Mouse (Mus musculus) erythroblast, adult 5-6 weeks (primary cell): Measurements from ENCODE around the gene Gm16867. TPM values are rescaled to one million over a fixed set of nuclear protein-coding genes. Genes with fewer than 3 reads are reported as not detected.
"Not testable (repeated sequence)": the region's sequence is repeated elsewhere in the genome, so short reads cannot be mapped to it uniquely, and the experiment has no call there.

ENCODE experiments used
- ATAC-seq: replicated peaks from 2 replicates; pipeline ENCODE4 v1.8.0; 2016; ENCODE audit warnings: moderate number of reproducible peaks, mild to moderate bottlenecking, moderate TSS enrichment, inconsistent platforms; ENCODE audit not compliant: poor library complexity, low FRiP score, severe bottlenecking
- total RNA-seq, 2 experiments: library from RNA; stranded (forward) in 1 of 2; stranded (reverse) in 1 of 2; fragments of 150-400 nt in 1 of 2; fragments of 200-764, 138-1000 nt in 1 of 2; gene quantifications; 2 replicates each; pipeline versions ENCODE4 v1.2.3 to v1.2.4; 2015 to 2017; ENCODE audit warnings: low replicate concordance in 2 of 2

Gm16867 gene
- total RNA-seq (2015; ENCODE audit: low replicate concordance) = 200 and 335 TPM in 2 replicates
- 490 and 566 TPM in 2 replicates for total RNA-seq (2017; ENCODE audit: low replicate concordance)

GRCm38 (mm10) chr14:69503174-69503573, at the start of gene Gm16867:
Gm16867 (minus strand) TSS chr14:69503362.
- peak; percentile 80 for ATAC-seq

GRCm38 (mm10) chr14:69547310-69547709, 44.1 kb upstream of the Gm16867 start:
- ATAC-seq = not testable (repeated sequence)

DNA sequence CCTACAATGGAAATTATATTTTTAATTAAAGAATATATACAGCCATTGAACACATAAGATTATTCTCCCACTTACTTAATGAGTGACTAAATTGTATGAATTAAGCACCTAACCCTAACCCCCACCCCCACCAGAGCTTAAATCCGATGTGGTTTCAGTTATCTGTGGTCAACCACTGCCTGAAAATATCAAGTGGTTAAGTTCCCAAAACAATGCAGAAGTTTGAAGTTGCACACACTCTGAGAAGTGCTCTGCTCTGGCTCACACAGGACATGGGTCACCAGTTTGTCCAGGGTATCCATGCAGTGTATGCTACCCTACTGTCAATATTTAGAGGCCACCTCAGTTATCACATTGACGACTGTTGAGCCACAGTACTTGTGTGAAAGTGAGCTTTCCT, 41.9 kb upstream of the Gm16867 start:
- ATAC-seq = not testable (repeated sequence)

DNA sequence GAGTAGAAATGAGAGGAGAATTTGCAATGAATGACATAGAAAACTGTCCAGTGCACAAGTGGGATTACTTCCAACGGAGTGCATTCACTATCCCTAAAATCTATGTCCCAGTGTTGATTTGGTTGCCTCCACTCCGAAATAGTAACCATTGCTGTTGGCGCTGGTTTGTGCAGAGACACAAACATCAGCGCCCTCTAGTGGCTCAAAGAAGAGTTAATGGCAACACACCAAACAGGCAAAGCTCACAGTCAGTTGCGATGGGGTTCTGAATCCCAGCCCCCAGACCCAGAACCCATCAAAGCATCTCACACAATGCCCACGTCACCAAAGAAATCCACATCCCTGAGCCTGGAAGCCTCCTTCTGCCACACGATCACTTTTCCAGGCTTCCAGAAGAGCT, 40.9 kb upstream of the Gm16867 start:
- peak; percentile 42; the same call in 1 of the 2 replicates for ATAC-seq

DNA sequence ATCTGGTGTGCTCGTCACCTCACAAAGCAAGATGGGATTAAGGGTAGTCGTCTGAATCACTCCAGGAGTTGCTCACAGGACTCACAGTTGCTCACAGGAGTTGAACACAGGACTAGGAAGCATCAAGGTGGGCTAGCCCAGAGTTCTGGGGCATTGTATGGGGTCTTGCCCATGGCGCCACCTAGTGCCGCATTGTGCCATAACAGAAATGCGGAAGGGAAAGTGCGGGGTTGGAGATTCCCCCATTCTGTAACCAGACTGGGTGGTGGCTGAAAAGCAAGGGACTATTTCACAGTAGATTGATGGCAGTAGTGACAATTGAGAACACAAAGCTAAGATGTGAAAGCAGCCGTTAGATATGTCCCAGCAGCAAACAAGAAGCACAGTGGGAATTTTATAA, 39.5 kb upstream of the Gm16867 start:
- ATAC-seq = peak; percentile 36

GRCm38 (mm10) chr14:69540113-69540512, 37.0 kb upstream of the Gm16867 start:
- ATAC-seq = peak; percentile 69

DNA sequence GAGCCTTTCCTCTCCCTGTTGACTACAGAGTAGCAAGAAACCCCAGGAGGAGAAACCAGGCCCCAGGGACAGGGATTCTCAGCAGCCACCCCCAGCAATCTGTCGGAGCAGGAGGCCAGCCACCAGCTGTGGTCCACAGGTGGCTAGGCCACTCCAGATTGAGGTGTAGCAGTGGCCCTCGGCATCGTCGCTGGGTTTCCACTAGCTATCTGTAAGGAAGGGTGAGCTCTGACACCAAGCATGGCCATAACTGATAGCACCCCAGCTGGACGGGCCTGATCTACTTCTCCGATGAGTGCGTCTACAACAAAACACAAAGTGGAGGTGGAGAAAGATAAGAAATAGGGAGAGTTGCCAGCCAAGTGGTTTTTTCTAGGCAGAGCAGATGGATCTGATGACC, 33.4 kb upstream of the Gm16867 start:
- ATAC-seq = peak; percentile 76

DNA sequence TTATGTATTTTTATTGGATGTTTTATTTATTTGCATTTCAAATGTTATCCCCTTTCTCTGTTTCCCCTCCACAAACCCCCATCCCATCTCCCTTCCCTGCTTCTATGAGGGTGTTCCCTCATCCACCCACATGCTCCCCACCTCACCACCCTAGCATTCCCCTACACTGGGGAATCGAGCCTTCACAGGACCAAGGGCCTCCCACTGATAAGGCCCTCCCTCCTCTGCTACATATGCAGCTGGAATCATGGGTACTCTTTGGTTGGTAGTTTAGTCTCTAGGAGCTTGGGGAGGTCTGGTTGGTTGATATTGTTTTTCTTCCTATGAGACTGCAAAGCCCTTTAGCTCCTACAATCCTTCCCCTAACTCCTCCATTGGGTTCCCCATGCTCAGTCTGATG, 23.0 kb upstream of the Gm16867 start:
- ATAC-seq = peak; percentile 50

DNA sequence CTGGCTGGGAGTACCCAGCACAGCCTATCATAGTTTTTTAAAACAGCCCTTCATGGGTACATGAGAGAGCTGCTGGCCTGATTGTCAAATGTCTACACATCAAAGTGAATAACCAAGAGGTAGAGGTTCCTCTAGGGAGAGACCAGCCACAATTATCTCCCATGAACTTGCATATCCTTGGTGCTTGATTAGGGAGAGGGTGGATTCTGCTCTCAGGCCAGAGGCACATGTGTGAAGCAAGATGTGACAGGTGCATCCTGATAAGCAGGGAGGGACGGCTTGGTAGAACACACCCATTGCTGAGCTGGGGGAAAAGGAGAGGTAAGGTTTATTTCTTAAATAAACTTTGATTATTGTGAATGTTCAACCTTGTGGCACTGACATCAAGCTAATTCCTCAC, 19.8 kb upstream of the Gm16867 start:
- ATAC-seq = peak; percentile 86

DNA sequence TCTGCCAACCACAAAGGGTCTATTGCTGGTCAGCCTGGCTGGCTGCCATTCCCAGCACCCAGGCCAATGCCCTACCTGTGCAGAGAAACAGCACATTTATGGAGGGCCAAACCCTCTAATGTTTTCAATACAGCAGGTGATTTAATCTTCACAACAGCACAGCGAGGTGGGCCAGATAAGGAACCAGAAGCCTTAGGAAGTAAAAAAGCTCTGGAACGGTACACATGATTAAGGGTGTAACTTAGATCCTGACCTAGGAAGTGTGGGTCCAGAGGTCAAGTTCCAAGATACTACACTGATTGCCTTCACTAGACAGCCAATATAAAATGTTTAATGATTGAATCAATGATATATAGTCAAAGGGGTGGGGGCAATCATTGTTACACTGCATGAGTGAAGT, 17.6 kb upstream of the Gm16867 start:
- not testable (repeated sequence) for ATAC-seq

DNA sequence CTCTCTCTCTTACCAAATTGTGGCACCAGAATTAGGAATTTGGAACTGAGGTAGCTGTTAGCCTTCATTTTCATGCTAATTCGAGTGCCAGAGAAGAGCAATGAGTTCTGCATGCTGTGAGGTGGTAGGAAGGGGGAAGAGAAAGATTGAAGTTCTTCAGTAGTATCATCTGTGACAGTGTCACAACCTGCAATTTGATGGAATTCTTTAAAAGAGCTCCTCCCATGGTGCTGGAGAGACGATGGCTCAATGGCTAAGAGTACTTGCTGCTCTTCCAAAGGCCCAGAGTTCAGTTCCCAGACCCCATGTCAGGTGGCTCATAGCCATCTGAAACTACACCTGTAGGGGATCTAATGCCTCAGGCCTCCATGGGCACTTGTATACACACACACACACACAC, 9.3 kb upstream of the Gm16867 start, which contains the start of gene Gm27179:
Gm27179 (minus strand) TSS at position 101 of the 400 bp plus-strand sequence.
- not testable (repeated sequence) for ATAC-seq

GRCm38 (mm10) chr14:69507000-69507399, 3.8 kb upstream of the Gm16867 start:
- not testable (repeated sequence) for ATAC-seq

- not testable (repeated sequence) for ATAC-seq
Measured at GRCm38 (mm10) chr14:69502440-69503150, 567 bp downstream of the Gm16867 start.

DNA sequence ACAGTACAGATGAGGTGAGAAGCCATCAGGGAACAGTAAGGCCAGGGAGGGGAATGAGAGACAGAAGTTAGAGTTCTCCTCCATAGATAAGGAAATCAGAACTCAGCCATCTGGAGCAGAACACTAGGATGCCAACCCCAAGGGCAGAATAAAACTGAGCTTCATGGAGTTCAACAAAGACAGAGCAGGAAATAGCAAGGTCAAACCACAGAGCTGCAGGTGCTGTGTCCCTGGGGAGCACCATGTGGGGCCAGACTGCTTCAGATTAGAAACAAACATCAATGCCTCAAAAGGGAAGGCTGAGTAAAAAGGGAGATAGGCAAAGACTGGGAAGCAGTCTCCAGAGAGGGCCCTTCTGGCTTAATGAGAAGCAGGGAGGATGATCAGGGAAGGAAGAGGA, 6.9 kb downstream of the Gm16867 start:
- peak; percentile 6 for ATAC-seq

DNA sequence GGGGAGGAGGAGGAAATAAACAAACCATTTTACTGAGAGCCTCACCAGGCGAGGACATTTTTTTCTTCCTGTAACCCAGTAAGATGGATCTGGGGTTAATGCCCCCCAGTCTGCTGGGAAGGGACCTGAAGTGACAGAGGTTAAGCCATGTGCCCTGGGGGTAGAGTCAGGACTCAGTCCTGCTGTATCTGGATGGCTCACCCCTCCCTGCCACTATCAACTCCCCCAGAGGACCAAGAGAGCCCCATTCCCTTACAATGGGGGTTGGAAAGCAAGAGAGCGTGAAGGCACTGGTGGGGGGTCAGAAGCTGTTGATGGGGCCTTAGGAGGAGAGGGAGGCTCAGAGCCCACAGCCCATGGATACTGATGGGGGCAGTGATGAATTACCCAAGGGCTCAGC, 8.2 kb downstream of the Gm16867 start:
- not testable (repeated sequence) for ATAC-seq

- peak; percentile 64 for ATAC-seq
Measured at GRCm38 (mm10) chr14:69494522-69494921, 8.6 kb downstream of the Gm16867 start.

GRCm38 (mm10) chr14:69488001-69488400, 15.2 kb downstream of the Gm16867 start:
- ATAC-seq = not testable (repeated sequence)

GRCm38 (mm10) chr14:69485466-69486135, 17.6 kb downstream of the Gm16867 start:
- ATAC-seq = peak; percentile 68

DNA sequence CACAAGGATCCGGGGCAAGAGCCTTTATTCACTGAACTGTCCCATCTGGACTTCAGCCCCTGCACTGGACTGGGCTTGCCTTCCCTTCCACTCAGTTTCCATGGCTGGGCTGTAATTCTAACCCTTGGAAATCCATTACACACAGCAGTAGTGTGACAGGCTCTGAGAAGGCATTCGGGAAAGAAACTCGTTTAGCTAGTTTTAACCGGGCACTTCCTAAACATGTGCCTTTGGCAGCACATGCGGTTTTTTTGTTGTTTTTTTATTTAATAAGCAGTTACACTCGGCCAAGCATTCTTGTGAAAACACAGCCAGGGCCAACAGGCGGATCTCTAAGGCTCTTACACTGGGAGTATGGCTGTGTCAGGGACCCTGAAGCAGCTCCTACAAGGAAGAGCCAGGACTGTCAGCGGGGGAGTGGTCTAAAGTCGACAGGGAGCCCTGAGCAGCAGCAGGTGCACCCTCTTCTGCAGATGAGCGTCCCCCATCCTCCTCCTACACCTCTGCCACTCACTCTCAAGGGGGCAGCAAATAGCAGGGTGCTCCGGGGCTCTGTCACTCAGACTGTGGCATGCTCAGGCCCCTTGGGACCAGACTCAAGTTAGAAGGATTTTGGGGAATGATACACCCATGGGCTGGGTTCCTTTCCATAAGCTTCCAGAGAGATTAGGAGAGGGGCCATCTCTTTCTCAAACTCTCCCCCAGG, 29.1 kb downstream of the Gm16867 start:
- ATAC-seq = not testable (repeated sequence)

DNA sequence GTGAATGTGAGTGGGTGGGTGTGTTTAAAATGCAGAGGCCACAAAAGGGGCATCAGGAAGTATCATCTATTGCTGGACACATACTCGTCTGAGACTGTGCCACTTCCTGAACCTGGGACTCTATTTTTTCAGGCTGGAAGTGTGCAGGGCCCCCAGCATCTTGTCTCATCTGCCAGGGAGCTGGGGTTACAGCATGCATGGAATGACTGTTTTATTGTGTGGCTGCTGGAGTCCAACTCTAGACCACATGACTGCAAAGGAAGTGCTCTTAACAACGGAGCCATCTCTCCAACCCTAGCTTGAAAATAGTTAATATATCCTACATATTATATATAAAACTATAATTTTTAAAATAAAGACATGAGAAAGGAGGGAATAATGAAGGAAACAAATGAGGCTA, 29.8 kb downstream of the Gm16867 start:
- ATAC-seq = not testable (repeated sequence)
